Mouse (Mus musculus): ENCODE data around the gene Rrp12.

- no peak for TF ChIP-seq MAFK (IDR thresholded peaks at IDR 0.05; ENCODE audit: insufficient read depth, low read depth, low read length)
- TF ChIP-seq ZC3H11A (IDR thresholded peaks at IDR 0.05; ENCODE audit: borderline replicate concordance, low read depth, low read length) = no peak
- no peak for TF ChIP-seq ZNF384 (IDR thresholded peaks at IDR 0.05; ENCODE audit: low read depth, low read length)
- no peak for TF ChIP-seq CHD2 (IDR thresholded peaks at IDR 0.05; ENCODE audit: low read depth, low read length)
- TF ChIP-seq HCFC1 (IDR thresholded peaks at IDR 0.05; ENCODE audit: borderline replicate concordance, insufficient read depth, low read length) = no peak
Observed at GRCm38 (mm10) chr19:41846366-41847090, 49.4 kb downstream of the Rrp12 start.

Measured in ES-E14 (cell line).